22 mouse cellular contexts compared by ENCODE assay signal in genomic region chr2:102868444-102868843, GRCm38 (mm10). TPM values are rescaled to one million over a fixed set of nuclear protein-coding genes. Genes with fewer than 3 reads are reported as not detected.
A peak's percentile ranks its signal among the peaks of the same experiment; 100 is the strongest.
DNase-seq lines count a peak whose midpoint lies in the region; ATAC-seq and TF ChIP-seq lines count a peak whose summit lies in the region.
"Had no signal": no experiment of that assay in that cellular context is flagged by ENCODE, and none has a peak within 500 bp of the region (broad histone marks: within the 10 kb centered on the region; RNA-seq: fewer than 3 reads in every experiment).

No protein-coding gene starts in this region.

- no peak overlapping the region for H3K4me2 ChIP-seq in heart, embryonic 13.5 days
- H3K4me2 ChIP-seq: embryonic facial prominence, embryonic 12.5 days; forebrain, embryonic 15.5 days; hindbrain, embryonic 12.5 days; stomach, embryonic 15.5 days had no signal

- H3K27me3 ChIP-seq in heart, embryonic 13.5 days (replicated peaks): no peaks in the 10 kb centered on the region
- H3K27me3 ChIP-seq: embryonic facial prominence, embryonic 12.5 days; forebrain, embryonic 15.5 days; hindbrain, embryonic 12.5 days; stomach, embryonic 15.5 days had no signal

- peaks cover 11% of the 10 kb centered on the region; the same call in 1 of the 2 replicates for H3K36me3 ChIP-seq in heart, embryonic 13.5 days
- H3K36me3 ChIP-seq in macrophage (ENCODE audit: inconsistent target): no peaks in the 10 kb centered on the region; the same call in 1 of the 2 replicates
- H3K36me3 ChIP-seq: embryonic facial prominence, embryonic 12.5 days; forebrain, embryonic 15.5 days; hindbrain, embryonic 12.5 days; midbrain, embryonic 10.5 days; stomach, embryonic 15.5 days had no signal

- TF ChIP-seq CTCF in brain, embryonic 14.5 days (IDR thresholded peaks at IDR 0.05; ENCODE audit: borderline replicate concordance, extremely low read depth, insufficient read depth, insufficient read length): no peak

- peaks cover 44% of the 10 kb centered on the region for H3K4me1 ChIP-seq in heart, embryonic 13.5 days

- no peak for DNase-seq in heart, adult 8-10 months (ENCODE audit: low spot score)
- peak; percentile 84 for DNase-seq in A20 (ENCODE audit: low read depth, low spot score)
- DNase-seq in brain, embryonic 14.5 days (ENCODE audit: low read depth): peak; percentile 27
- DNase-seq in lung, postnatal 4 days: no peak
- no peak for DNase-seq in right cerebral cortex, postnatal 10 days (ENCODE audit: low spot score in 2 of 2)
- no peak for DNase-seq in testis, postnatal 10 days (ENCODE audit: low spot score)
- DNase-seq: cerebellum, adult 9-11 months; gastrocnemius, postnatal 14 days; heart, adult 2 months; kidney, adult 8-10 months; kidney, postnatal 25 days; layer of hippocampus, adult 9-11 months; lung, adult 18-20 months; lung, postnatal 14 days; right cerebral cortex, adult 18-20 months had no signal

- 0 out of 2 replicates have a peak overlapping the region, but pooled peaks have one; percentile 36 for H3K27ac ChIP-seq in heart, embryonic 13.5 days (replicated peaks)
- H3K27ac ChIP-seq in macrophage: peak overlapping the region; percentile 27
- H3K27ac ChIP-seq: embryonic facial prominence, embryonic 12.5 days; forebrain, embryonic 15.5 days; hindbrain, embryonic 12.5 days; midbrain, embryonic 10.5 days; stomach, embryonic 15.5 days had no signal

- no peak for ATAC-seq in heart, embryonic 13.5 days (ENCODE audit: extremely low read depth, insufficient number of reproducible peaks, low FRiP score, low TSS enrichment)
- ATAC-seq: forebrain, embryonic 15.5 days had no signal

- H3K9ac ChIP-seq in heart, embryonic 13.5 days: no peak overlapping the region
- H3K9ac ChIP-seq: embryonic facial prominence, embryonic 12.5 days; forebrain, embryonic 15.5 days; hindbrain, embryonic 12.5 days; stomach, embryonic 15.5 days had no signal

- H3K4me3 ChIP-seq in heart, embryonic 13.5 days: no peak overlapping the region
- no peak overlapping the region for H3K4me3 ChIP-seq in macrophage (ENCODE audit: inconsistent target)
- H3K4me3 ChIP-seq: embryonic facial prominence, embryonic 12.5 days; forebrain, embryonic 15.5 days; heart, adult 2 months; hindbrain, embryonic 12.5 days; midbrain, embryonic 10.5 days; stomach, embryonic 15.5 days had no signal

- 75% methylated on average over 2 of the region's 2 CpGs for WGBS in heart, embryonic 13.5 days
- WGBS in macrophage (ENCODE audit: missing documents): 100% methylated on average over 1 of the region's 2 CpGs

- no peaks in the 10 kb centered on the region for H3K9me3 ChIP-seq in heart, embryonic 13.5 days
- H3K9me3 ChIP-seq: embryonic facial prominence, embryonic 12.5 days; forebrain, embryonic 15.5 days; hindbrain, embryonic 12.5 days; midbrain, embryonic 10.5 days; stomach, embryonic 15.5 days had no signal

- no peak for TF ChIP-seq POLR2A in brain, embryonic 14.5 days (IDR thresholded peaks at IDR 0.05; ENCODE audit: borderline replicate concordance, extremely low read depth, insufficient read depth, insufficient read length, poor library complexity, severe bottlenecking)

- peaks cover 95% of the 10 kb centered on the region for H3K79me2 ChIP-seq in macrophage (ENCODE audit: inconsistent target)

RNA-seq across cellular contexts. Expression of gene Cd44, which starts 33.0 kb away (rescaled TPM):
- 19.7 and 23.2 TPM in 2 replicates for polyA plus RNA-seq in heart, embryonic 13.5 days (2015; fragmentation: Nextera tagmentation; extraction: Ambion mirVana)
- 1 to 10 TPM; 5.6 to 9.5 (median 6.8) TPM for total RNA-seq in heart, adult 8-10 months (2022)
- polyA plus RNA-seq in brain, embryonic 14.5 days (2012; rRNA removed): 2.8 and 4.1 TPM in 2 replicates
- total RNA-seq in macrophage (2018; cell fraction: chromatin; rRNA removed): 1,000 to 10,000 TPM in 9 of 26 experiments, 100 to 1,000 TPM in 11, 10 to 100 TPM in 6; 63.7 to 5,506 (median 273) TPM
- total RNA-seq in macrophage (2018; cell fraction: cytosol; rRNA removed): 1,000 to 10,000 TPM in 1 of 26 experiments, 100 to 1,000 TPM in 21, 10 to 100 TPM in 4; 88.7 to 1,140 (median 221) TPM
- total RNA-seq in macrophage (2018; cell fraction: nucleus; rRNA removed): 1,000 to 10,000 TPM in 7 of 26 experiments, 100 to 1,000 TPM in 19; 112 to 3,963 (median 377) TPM
- polyA plus RNA-seq in macrophage (2018): 109 to 325 TPM (median 215 TPM) in 3 replicates

Comparison
In these comparisons a context has a peak if more than half of its experiments do, and no peak if none do; other contexts are left out.
1. DNase-seq: peak in A20 (single experiment) and brain, embryonic 14.5 days (single experiment); none in heart, adult 8-10 months (single experiment), lung, postnatal 4 days (0 of 2), right cerebral cortex, postnatal 10 days (0 of 2) and testis, postnatal 10 days (single experiment).